Mouse (Mus musculus): Measurements from ENCODE around the gene Prrt2.

GRCm38 (mm10) chr7:127027885-127028284 is 6.9 kb upstream of the Prrt2 start:
- no peak for TF ChIP-seq CTCF (conservative IDR thresholded peaks at IDR 0.05; ENCODE audit: low read length)
- no peak for TF ChIP-seq POU5F1 (IDR thresholded peaks at IDR 0.05; ENCODE audit: borderline replicate concordance, low read length)
